Mouse (Mus musculus): ENCODE measurements around the gene Pde10a.

DNA sequence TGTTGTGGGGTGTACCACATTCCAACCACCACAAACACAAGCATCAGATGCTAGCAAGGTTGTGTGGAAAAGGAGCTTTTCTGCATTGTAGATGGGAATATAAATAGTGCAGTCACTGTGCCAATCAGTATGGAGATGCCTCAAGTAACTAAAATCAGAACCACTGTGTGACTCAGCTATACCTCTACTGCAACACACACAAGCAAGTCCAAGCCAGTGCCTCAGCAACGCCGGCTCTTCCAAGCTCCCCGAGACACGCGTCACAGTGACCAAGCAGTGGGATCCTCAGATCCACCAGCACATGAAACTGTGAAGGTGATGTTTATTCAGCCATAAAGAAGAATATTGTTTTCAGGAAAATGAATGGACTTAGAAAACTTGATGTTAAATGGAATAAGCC lies 34.2 kb upstream of the Pde10a start:
- no peak for TF ChIP-seq MAX (IDR thresholded peaks at IDR 0.05; ENCODE audit: low read depth)
- TF ChIP-seq POLR2A (IDR thresholded peaks at IDR 0.05; ENCODE audit: insufficient read length, low read depth), result no peak
- no peak for TF ChIP-seq USF1 (IDR thresholded peaks at IDR 0.05; ENCODE audit: low read depth)
- TF ChIP-seq TCF3 (IDR thresholded peaks at IDR 0.05; ENCODE audit: insufficient read length, low read depth), result no peak
- TF ChIP-seq POLR2AphosphoS2 (IDR thresholded peaks at IDR 0.05; ENCODE audit: insufficient read length, low read depth), result no peak
- TF ChIP-seq E2F4 (IDR thresholded peaks at IDR 0.05; ENCODE audit: insufficient read depth), result no peak
- TF ChIP-seq TCF12 (IDR thresholded peaks at IDR 0.05; ENCODE audit: insufficient read depth, poor library complexity, severe bottlenecking), result no peak
- TF ChIP-seq MYOG (IDR thresholded peaks at IDR 0.05; ENCODE audit: control insufficient read depth in 1 of 3, insufficient read depth in 1 of 3, insufficient read length in 2 of 3, low read depth in 2 of 3), result no peak
- TF ChIP-seq REST (IDR thresholded peaks at IDR 0.05; ENCODE audit: insufficient read depth, insufficient read length), result no peak
- no peak for TF ChIP-seq CEBPB (IDR thresholded peaks at IDR 0.05; ENCODE audit: insufficient read depth, poor library complexity, severe bottlenecking)
- no peak for TF ChIP-seq MYOD1 (IDR thresholded peaks at IDR 0.05; ENCODE audit: control insufficient read depth in 1 of 3, insufficient read length in 2 of 3, low read depth in 2 of 3)

All from myocyte (in vitro differentiated cells).